Mouse (Mus musculus): ENCODE measurements at regions not wholly inside any gene's neighbourhood (a gene's known extent, or its start where the extent isn't known, plus 50 kb on each side); places are given as distances from the start of the nearest gene placed in this dataset.

DNA sequence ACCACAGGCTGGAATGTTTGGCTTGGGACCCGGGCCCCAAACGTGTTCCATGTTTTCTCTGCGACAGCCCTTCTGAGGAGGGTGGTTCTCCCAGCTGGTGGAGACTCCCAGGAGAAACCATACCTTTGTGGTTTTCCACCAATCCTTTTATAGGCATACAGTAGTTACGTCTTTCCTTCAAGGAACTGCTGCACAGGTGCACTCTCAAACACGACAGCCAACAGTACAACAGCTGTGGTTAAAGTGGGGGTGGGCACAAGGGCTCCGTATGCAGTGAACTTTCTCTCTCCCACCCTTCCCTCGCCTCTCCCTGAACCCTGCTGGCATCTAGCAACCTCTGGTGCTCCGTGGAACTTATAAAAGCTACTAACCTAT is 66.0 kb downstream of the Rpusd4 start:
- TF ChIP-seq CTCF (IDR thresholded peaks at IDR 0.05; ENCODE audit: low read depth) (no peak), EP300 (IDR thresholded peaks at IDR 0.05; ENCODE audit: low read depth) (no peak)

Data from liver, embryonic 14.5 days (tissue).